Mouse (Mus musculus) ES-Bruce4 (cell line): ENCODE results near the gene Ptch1. TPM values are rescaled to one million over a fixed set of nuclear protein-coding genes. Genes with fewer than 3 reads are reported as not detected.

Experiments used
- H3K27ac ChIP-seq: 2 replicates; pipeline ENCODE4 v1.5.1; 2012; ENCODE audit warnings: low read length, inconsistent platforms; ENCODE audit not compliant: insufficient read depth
- H3K27me3 ChIP-seq: 2 replicates; pipeline ENCODE4 v1.6.1; 2012; ENCODE audit warnings: mild to moderate bottlenecking, low read length, inconsistent platforms; ENCODE audit not compliant: control insufficient read depth, poor library complexity, insufficient read depth, severe bottlenecking
- H3K36me3 ChIP-seq: 2 replicates; pipeline ENCODE4 v1.6.1; 2012; ENCODE audit warnings: inconsistent platforms, mild to moderate bottlenecking, low read length, moderate library complexity; ENCODE audit not compliant: control insufficient read depth, poor library complexity, insufficient read depth, severe bottlenecking
- H3K4me1 ChIP-seq: one replicate; pipeline ENCODE4 v1.8.1; 2011; ENCODE audit warnings: low read length; ENCODE audit not compliant: control insufficient read depth, insufficient read depth
- H3K4me3 ChIP-seq: 2 replicates; pipeline ENCODE4 v1.5.1; 2011; ENCODE audit warnings: low read depth, mild to moderate bottlenecking, low read length
- H3K9ac ChIP-seq: 2 replicates; pipeline ENCODE4 v1.6.1; 2012; ENCODE audit warnings: low read depth, mild to moderate bottlenecking, inconsistent platforms; ENCODE audit not compliant: poor library complexity, severe bottlenecking
- H3K9me3 ChIP-seq: replicated peaks from 2 replicates; pipeline ENCODE4 v1.6.1; 2012; ENCODE audit warnings: mild to moderate bottlenecking, low read length, inconsistent platforms; ENCODE audit not compliant: control insufficient read depth, poor library complexity, insufficient read depth, severe bottlenecking
- CTCF ChIP-seq: IDR thresholded peaks from one replicate; pipeline ENCODE4 v1.8.1; 2011; ENCODE audit warnings: low read depth, low read length
- EP300 ChIP-seq: IDR thresholded peaks from 2 replicates; pipeline ENCODE4 v1.6.1; 2011; ENCODE audit warnings: low read depth, low read length; ENCODE audit not compliant: insufficient read depth
- POLR2A ChIP-seq: IDR thresholded peaks from one replicate; pipeline ENCODE4 v1.8.1; 2011; ENCODE audit warnings: low read length; ENCODE audit not compliant: insufficient read depth
- polyA plus RNA-seq: library from polyadenylated mRNA; stranded (reverse); fragments of >200 nt; gene quantifications from 2 replicates; pipeline ENCODE4 v1.2.4, GENCODE M21; 2011; ENCODE audit warnings: low read depth; ENCODE audit not compliant: missing spikeins, insufficient read depth, insufficient read length

Gene Ptch1
- polyA plus RNA-seq, 1 experiment: 48.8 TPM

GRCm38 (mm10) chr13:63569396-63569756, 4.0 kb downstream of the Ptch1 start:
- no peaks in the 10 kb centered on the region for H3K36me3 ChIP-seq
- TF ChIP-seq POLR2A: no peak
- TF ChIP-seq CTCF: no peak
- no peak overlapping the region for H3K9ac ChIP-seq
- H3K4me3 ChIP-seq: no peak overlapping the region
- peaks cover 27% of the 10 kb centered on the region for H3K27me3 ChIP-seq
- H3K4me1 ChIP-seq: peaks cover 2% of the 10 kb centered on the region
- H3K9me3 ChIP-seq: no peaks in the 10 kb centered on the region
- H3K27ac ChIP-seq: no peak overlapping the region

- H3K4me1 ChIP-seq: peaks cover 2% of the 10 kb centered on the region
- no peak overlapping the region for H3K9ac ChIP-seq
- H3K9me3 ChIP-seq: no peaks in the 10 kb centered on the region
- TF ChIP-seq CTCF: no peak
- 0 out of 2 replicates have a peak, but pooled peaks have one; percentile 50 for TF ChIP-seq EP300
- H3K27ac ChIP-seq: no peak overlapping the region
- no peaks in the 10 kb centered on the region for H3K36me3 ChIP-seq
- no peak overlapping the region for H3K4me3 ChIP-seq
- H3K27me3 ChIP-seq: peaks cover 25% of the 10 kb centered on the region
Measured at GRCm38 (mm10) chr13:63568741-63569395, 4.5 kb downstream of the Ptch1 start.

GRCm38 (mm10) chr13:63568306-63568705, 5.1 kb downstream of the Ptch1 start:
- peaks cover 2% of the 10 kb centered on the region for H3K4me1 ChIP-seq
- H3K36me3 ChIP-seq: no peaks in the 10 kb centered on the region
- H3K9me3 ChIP-seq: no peaks in the 10 kb centered on the region
- TF ChIP-seq POLR2A: no peak
- TF ChIP-seq EP300: no peak
- TF ChIP-seq CTCF: no peak
- H3K27me3 ChIP-seq: peaks cover 25% of the 10 kb centered on the region
- H3K9ac ChIP-seq: peak overlapping the region; percentile 67
- peak overlapping the region; percentile 83 for H3K4me3 ChIP-seq
- H3K27ac ChIP-seq: no peak overlapping the region

GRCm38 (mm10) chr13:63567677-63568293, 5.6 kb downstream of the Ptch1 start:
- no peaks in the 10 kb centered on the region for H3K9me3 ChIP-seq
- no peak overlapping the region for H3K27ac ChIP-seq
- peak overlapping the region; percentile 83 for H3K4me3 ChIP-seq
- peaks cover 22% of the 10 kb centered on the region for H3K27me3 ChIP-seq
- H3K36me3 ChIP-seq: no peaks in the 10 kb centered on the region
- H3K9ac ChIP-seq: peak overlapping the region; percentile 67
- H3K4me1 ChIP-seq: peaks cover 2% of the 10 kb centered on the region
- TF ChIP-seq POLR2A: peak; percentile 21
- TF ChIP-seq EP300: peak; percentile 68
- TF ChIP-seq CTCF: no peak

GRCm38 (mm10) chr13:63566018-63567015, 7.1 kb downstream of the Ptch1 start:
- peaks cover 8% of the 10 kb centered on the region; the same call in 1 of the 2 replicates for H3K27me3 ChIP-seq
- H3K4me1 ChIP-seq: peaks cover 2% of the 10 kb centered on the region
- TF ChIP-seq EP300 (peak; percentile 75), POLR2A (no peak), CTCF (no peak)
- peak overlapping the region; percentile 82 for H3K4me3 ChIP-seq
- H3K9me3 ChIP-seq: no peaks in the 10 kb centered on the region
- H3K36me3 ChIP-seq: no peaks in the 10 kb centered on the region
- peak overlapping the region; percentile 94 for H3K9ac ChIP-seq
- H3K27ac ChIP-seq: peak overlapping the region; percentile 10; the same call in 1 of the 2 replicates
